12 mouse cellular contexts compared by ENCODE assay signal in genomic region chr5:139407121-139407885, GRCm38 (mm10). TPM values are rescaled to one million over a fixed set of nuclear protein-coding genes. Genes with fewer than 3 reads are reported as not detected.
DNase-seq lines count a peak whose midpoint lies in the region; ATAC-seq and TF ChIP-seq lines count a peak whose summit lies in the region.
"Had no signal": no experiment of that assay in that cellular context is flagged by ENCODE, and none has a peak within 500 bp of the region (broad histone marks: within the 10 kb centered on the region; RNA-seq: fewer than 3 reads in every experiment).

No protein-coding gene starts in this region.

- DNase-seq in adrenal gland, adult 2 months = peak; percentile 65
- DNase-seq in adrenal gland, adult (ENCODE audit: inconsistent age in 2 of 2, low spot score in 1 of 2) = no peak
- DNase-seq in adrenal gland, postnatal 36 days = peak; percentile 56 to 66
- no peak for DNase-seq in urinary bladder, adult 2 months (ENCODE audit: low spot score)
- no peak for DNase-seq in spleen, postnatal 14 days (ENCODE audit: low spot score in 2 of 2)

- no peaks in the 10 kb centered on the region for H3K27me3 ChIP-seq in intestine, embryonic 16.5 days (replicated peaks; ENCODE audit: control insufficient read depth, insufficient read depth, low read length)
- H3K27me3 ChIP-seq in intestine, postnatal 0 days (replicated peaks; ENCODE audit: control insufficient read depth, insufficient read depth, low read length) = no peaks in the 10 kb centered on the region
- no peaks in the 10 kb centered on the region for H3K27me3 ChIP-seq in limb, embryonic 12.5 days
- H3K27me3 ChIP-seq: midbrain, embryonic 13.5 days; stomach, embryonic 15.5 days had no signal

- H3K4me3 ChIP-seq in intestine, embryonic 16.5 days (ENCODE audit: low read length) = no peak overlapping the region
- H3K4me3 ChIP-seq in intestine, postnatal 0 days (ENCODE audit: low read depth, low read length) = no peak overlapping the region
- H3K4me3 ChIP-seq in limb, embryonic 12.5 days (replicated peaks) = no peak overlapping the region
- H3K4me3 ChIP-seq: midbrain, embryonic 13.5 days; stomach, embryonic 15.5 days had no signal

- H3K27ac ChIP-seq in intestine, embryonic 16.5 days (ENCODE audit: low read length) = no peak overlapping the region; the same call in 1 of the 2 replicates
- no peak overlapping the region for H3K27ac ChIP-seq in intestine, postnatal 0 days (ENCODE audit: low read depth, low read length)
- H3K27ac ChIP-seq in limb, embryonic 12.5 days = peak overlapping the region; percentile 59; the same call in 1 of the 2 replicates
- H3K27ac ChIP-seq: midbrain, embryonic 13.5 days had no signal

- H3K4me1 ChIP-seq in intestine, embryonic 16.5 days (ENCODE audit: control insufficient read depth, insufficient read depth, low read length) = peaks cover 11% of the 10 kb centered on the region
- 0 out of 2 replicates have a peak, but pooled peaks cover 5% of the 10 kb centered on the region for H3K4me1 ChIP-seq in intestine, postnatal 0 days (replicated peaks; ENCODE audit: control insufficient read depth, insufficient read depth, low read length)
- peaks cover 30% of the 10 kb centered on the region for H3K4me1 ChIP-seq in limb, embryonic 12.5 days (replicated peaks)

- H3K4me2 ChIP-seq in intestine, embryonic 16.5 days (ENCODE audit: low read depth, low read length) = no peak overlapping the region
- H3K4me2 ChIP-seq in intestine, postnatal 0 days (replicated peaks; ENCODE audit: low read depth) = no peak overlapping the region
- 0 out of 2 replicates have a peak overlapping the region, but pooled peaks have one; percentile 16 for H3K4me2 ChIP-seq in limb, embryonic 12.5 days
- H3K4me2 ChIP-seq: midbrain, embryonic 13.5 days; stomach, embryonic 15.5 days had no signal

- no peak for ATAC-seq in intestine, embryonic 16.5 days
- ATAC-seq in intestine, postnatal 0 days = no peak
- ATAC-seq in limb, embryonic 12.5 days (ENCODE audit: insufficient number of reproducible peaks, insufficient read depth, low FRiP score, low TSS enrichment, low read depth) = no peak
- ATAC-seq: midbrain, embryonic 13.5 days had no signal

- 87% methylated on average over 14 of the region's 14 CpGs for WGBS in intestine, embryonic 16.5 days
- WGBS in intestine, postnatal 0 days = 88% methylated on average over 14 of the region's 14 CpGs
- WGBS in limb, embryonic 12.5 days = 84% methylated on average over 14 of the region's 14 CpGs

- no peaks in the 10 kb centered on the region for H3K36me3 ChIP-seq in intestine, embryonic 16.5 days (ENCODE audit: control insufficient read depth, insufficient read depth, low read length)
- no peaks in the 10 kb centered on the region; the same call in 1 of the 2 replicates for H3K36me3 ChIP-seq in intestine, postnatal 0 days (ENCODE audit: control insufficient read depth, insufficient read depth)
- no peaks in the 10 kb centered on the region for H3K36me3 ChIP-seq in limb, embryonic 12.5 days
- H3K36me3 ChIP-seq: midbrain, embryonic 13.5 days; stomach, embryonic 15.5 days had no signal

- 0 out of 2 replicates have a peak overlapping the region, but pooled peaks have one; percentile 14 for H3K9ac ChIP-seq in intestine, embryonic 16.5 days (ENCODE audit: low read depth, low read length)
- H3K9ac ChIP-seq in intestine, postnatal 0 days (ENCODE audit: low read depth, low read length) = no peak overlapping the region
- no peak overlapping the region for H3K9ac ChIP-seq in limb, embryonic 12.5 days (replicated peaks)
- H3K9ac ChIP-seq: midbrain, embryonic 13.5 days; stomach, embryonic 15.5 days had no signal

- no peaks in the 10 kb centered on the region for H3K9me3 ChIP-seq in intestine, embryonic 16.5 days (ENCODE audit: control insufficient read depth, low read length)
- no peaks in the 10 kb centered on the region for H3K9me3 ChIP-seq in intestine, postnatal 0 days (ENCODE audit: control insufficient read depth)
- no peaks in the 10 kb centered on the region for H3K9me3 ChIP-seq in limb, embryonic 12.5 days
- H3K9me3 ChIP-seq: midbrain, embryonic 13.5 days; stomach, embryonic 15.5 days had no signal

- no peak for TF ChIP-seq CTCF in intestine, postnatal 0 days (IDR thresholded peaks at IDR 0.05; ENCODE audit: low read depth)

RNA-seq across cellular contexts. Expression of gene C130050O18Rik, which starts 2.2 kb away (rescaled TPM):
- total RNA-seq in adrenal gland, adult 2 months (2021) = 1 to 10 TPM in 1 of 2 experiments, under 1 TPM in 1; 0.46 to 1.3 TPM
- polyA plus RNA-seq in adrenal gland, adult 2 months (2012; rRNA removed) = 1.7 and 1.9 TPM in 2 replicates
- 0.87 and 1.0 TPM in 2 replicates for polyA plus RNA-seq in intestine, embryonic 16.5 days (2015; fragmentation: Nextera tagmentation; extraction: Ambion mirVana)
- 0.76 and 1.4 TPM in 2 replicates for polyA plus RNA-seq in intestine, postnatal 0 days (2015; fragmentation: Nextera tagmentation; extraction: Ambion mirVana)
- under 1 TPM; 0.49 to 0.79 TPM for total RNA-seq in adrenal gland, postnatal 36 days (2021)
- polyA plus RNA-seq in limb, embryonic 12.5 days (2016; fragmentation: Nextera tagmentation; extraction: Ambion mirVana) = 1.5 and 1.7 TPM in 2 replicates
- polyA plus RNA-seq in urinary bladder, adult 2 months (2012; rRNA removed) = 0.65 and 0.96 TPM in 2 replicates

RNA-seq across cellular contexts. Expression of gene Gper1, which starts 15.6 kb away (rescaled TPM):
- 1 to 10 TPM; 3.4 to 6.4 TPM for total RNA-seq in adrenal gland, adult 2 months (2021)
- polyA plus RNA-seq in adrenal gland, adult 2 months (2012; rRNA removed) = 5.2 and 7.2 TPM in 2 replicates
- polyA plus RNA-seq in intestine, embryonic 16.5 days (2015; fragmentation: Nextera tagmentation; extraction: Ambion mirVana) = 1.1 and 1.5 TPM in 2 replicates
- 1.1 and 1.3 TPM in 2 replicates for polyA plus RNA-seq in intestine, postnatal 0 days (2015; fragmentation: Nextera tagmentation; extraction: Ambion mirVana)
- total RNA-seq in adrenal gland, postnatal 36 days (2021) = 1 to 10 TPM; 2.8 to 4.7 TPM
- 1.7 and 1.9 TPM in 2 replicates for polyA plus RNA-seq in limb, embryonic 12.5 days (2016; fragmentation: Nextera tagmentation; extraction: Ambion mirVana)
- polyA plus RNA-seq in urinary bladder, adult 2 months (2012; rRNA removed) = 0.96 and 1.5 TPM in 2 replicates

RNA-seq across cellular contexts. Expression of gene Gpr146, which starts 29.8 kb away (rescaled TPM):
- 10 to 100 TPM in 1 of 2 experiments, 1 to 10 TPM in 1; 9.2 to 21.2 TPM for total RNA-seq in adrenal gland, adult 2 months (2021)
- polyA plus RNA-seq in adrenal gland, adult 2 months (2012; rRNA removed) = 31.4 and 33.8 TPM in 2 replicates
- polyA plus RNA-seq in intestine, embryonic 16.5 days (2015; fragmentation: Nextera tagmentation; extraction: Ambion mirVana) = 2.3 and 2.5 TPM in 2 replicates
- polyA plus RNA-seq in intestine, postnatal 0 days (2015; fragmentation: Nextera tagmentation; extraction: Ambion mirVana) = 2.5 and 2.6 TPM in 2 replicates
- 10 to 100 TPM; 15.2 to 17.9 TPM for total RNA-seq in adrenal gland, postnatal 36 days (2021)
- 1.7 and 2.3 TPM in 2 replicates for polyA plus RNA-seq in limb, embryonic 12.5 days (2016; fragmentation: Nextera tagmentation; extraction: Ambion mirVana)
- polyA plus RNA-seq in urinary bladder, adult 2 months (2012; rRNA removed) = 16.4 and 22.2 TPM in 2 replicates

RNA-seq across cellular contexts. Expression of gene 3110082I17Rik, which starts 53.0 kb away (rescaled TPM):
- total RNA-seq in adrenal gland, adult 2 months (2021) = 10 to 100 TPM in 1 of 2 experiments, 1 to 10 TPM in 1; 8.6 to 14.8 TPM
- polyA plus RNA-seq in adrenal gland, adult 2 months (2012; rRNA removed) = 9.8 and 10.6 TPM in 2 replicates
- polyA plus RNA-seq in intestine, embryonic 16.5 days (2015; fragmentation: Nextera tagmentation; extraction: Ambion mirVana) = 25.8 and 35.5 TPM in 2 replicates
- 8.3 and 8.5 TPM in 2 replicates for polyA plus RNA-seq in intestine, postnatal 0 days (2015; fragmentation: Nextera tagmentation; extraction: Ambion mirVana)
- total RNA-seq in adrenal gland, postnatal 36 days (2021) = 10 to 100 TPM; 11.9 to 12.3 TPM
- polyA plus RNA-seq in limb, embryonic 12.5 days (2016; fragmentation: Nextera tagmentation; extraction: Ambion mirVana) = 32.7 and 34.2 TPM in 2 replicates
- polyA plus RNA-seq in urinary bladder, adult 2 months (2012; rRNA removed) = 13.7 and 13.9 TPM in 2 replicates

RNA-seq across cellular contexts. Expression of gene Cyp2w1, which starts 54.9 kb away (rescaled TPM):
- total RNA-seq in adrenal gland, adult 2 months (2021) = not detected
- not detected in 2 replicates for polyA plus RNA-seq in adrenal gland, adult 2 months (2012; rRNA removed)
- polyA plus RNA-seq in intestine, embryonic 16.5 days (2015; fragmentation: Nextera tagmentation; extraction: Ambion mirVana) = 33.9 and 44.0 TPM in 2 replicates
- polyA plus RNA-seq in intestine, postnatal 0 days (2015; fragmentation: Nextera tagmentation; extraction: Ambion mirVana) = 15.8 and 18.1 TPM in 2 replicates
- not detected for total RNA-seq in adrenal gland, postnatal 36 days (2021)
- polyA plus RNA-seq in limb, embryonic 12.5 days (2016; fragmentation: Nextera tagmentation; extraction: Ambion mirVana) = 0.90 and 1.0 TPM in 2 replicates
- not detected in 2 replicates for polyA plus RNA-seq in urinary bladder, adult 2 months (2012; rRNA removed)
- total RNA-seq: layer of hippocampus, adult 18-20 months had no signal
- polyA plus RNA-seq: heart, embryonic 14.5 days; midbrain, embryonic 13.5 days had no signal

Comparison
In these comparisons a context has a peak if more than half of its experiments do, and no peak if none do; other contexts are left out.
1. DNase-seq: peak in adrenal gland, adult 2 months (single experiment) and adrenal gland, postnatal 36 days (2 of 2); none in adrenal gland, adult (0 of 2), urinary bladder, adult 2 months (single experiment) and spleen, postnatal 14 days (0 of 2).